Mouse (Mus musculus): ENCODE data around the gene Pygb.

Gene Pygb

DNA sequence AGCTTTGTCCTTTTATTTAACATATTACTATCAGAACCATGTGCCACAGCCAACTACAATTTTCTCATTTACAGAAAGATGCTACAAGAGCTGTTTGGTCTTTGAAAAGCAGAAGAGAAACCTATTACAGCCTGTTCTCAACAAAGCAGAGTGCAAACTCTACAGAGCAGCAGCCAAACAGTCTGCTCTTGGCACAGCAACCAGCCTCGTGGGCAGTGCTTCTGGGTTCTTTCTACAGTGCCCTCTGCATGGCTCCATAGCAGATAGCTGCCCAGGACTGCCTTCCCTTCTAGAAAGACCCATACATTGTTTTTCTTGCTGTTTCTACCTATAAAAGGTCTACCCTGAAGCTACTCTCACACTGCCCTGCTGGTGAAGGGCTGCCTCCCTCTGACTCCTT is 58.3 kb downstream of the Pygb start:
- no peak for DNase-seq

- no peak for DNase-seq
Measured at GRCm38 (mm10) chr2:150847436-150847995, 61.0 kb downstream of the Pygb start.

GRCm38 (mm10) chr2:150851251-150851650 is 64.7 kb downstream of the Pygb start:
- DNase-seq, result no peak

- DNase-seq, result no peak
Measured at GRCm38 (mm10) chr2:150855186-150855585, 68.7 kb downstream of the Pygb start.

GRCm38 (mm10) chr2:150858724-150859487 is 72.4 kb downstream of the Pygb start:
- no peak for DNase-seq

- no peak for DNase-seq
Measured at GRCm38 (mm10) chr2:150859709-150860470, 73.4 kb downstream of the Pygb start.

- no peak for DNase-seq
Measured at GRCm38 (mm10) chr2:150861128-150861527, 74.6 kb downstream of the Pygb start.

DNA sequence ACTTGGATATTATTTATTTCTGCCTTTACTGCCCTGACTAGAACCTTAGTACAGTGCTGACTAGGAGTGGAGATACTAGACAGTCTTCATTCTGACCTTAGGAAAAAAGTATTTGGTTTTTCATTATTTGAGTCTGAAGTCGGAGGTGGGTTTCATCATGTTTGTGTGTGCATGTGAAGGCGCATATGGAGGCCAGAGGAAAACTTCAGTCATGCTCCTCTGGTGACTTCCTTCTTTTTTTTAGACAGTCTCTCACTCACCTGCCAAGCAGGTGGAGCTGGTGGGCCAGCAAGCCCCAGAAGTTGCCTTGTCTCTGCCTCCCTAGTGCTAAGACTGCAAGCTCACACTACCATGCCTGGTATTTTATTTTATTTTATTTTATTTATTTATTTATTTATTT is 80.5 kb downstream of the Pygb start:
- no peak for DNase-seq

- DNase-seq, result no peak
Measured at GRCm38 (mm10) chr2:150869446-150869845, 82.9 kb downstream of the Pygb start.

DNA sequence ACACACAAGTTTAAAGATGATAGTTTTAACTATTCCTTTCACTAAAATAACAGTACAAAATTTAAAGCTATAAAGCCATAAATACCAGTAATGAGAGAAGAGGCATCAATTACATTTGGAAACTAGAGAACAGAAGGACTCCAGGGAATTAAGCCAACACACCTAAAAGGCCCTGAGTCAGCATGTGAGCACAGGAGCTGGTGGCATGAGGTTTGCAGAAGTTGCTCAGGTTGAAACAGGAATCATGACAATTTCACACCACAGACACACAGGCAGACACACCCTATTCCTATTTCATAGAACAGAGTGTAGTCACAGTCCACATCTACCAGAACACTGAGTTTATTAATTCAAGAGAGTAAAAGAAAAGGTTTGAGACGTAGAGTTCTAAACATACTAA is 88.0 kb downstream of the Pygb start:
- no peak for DNase-seq

DNA sequence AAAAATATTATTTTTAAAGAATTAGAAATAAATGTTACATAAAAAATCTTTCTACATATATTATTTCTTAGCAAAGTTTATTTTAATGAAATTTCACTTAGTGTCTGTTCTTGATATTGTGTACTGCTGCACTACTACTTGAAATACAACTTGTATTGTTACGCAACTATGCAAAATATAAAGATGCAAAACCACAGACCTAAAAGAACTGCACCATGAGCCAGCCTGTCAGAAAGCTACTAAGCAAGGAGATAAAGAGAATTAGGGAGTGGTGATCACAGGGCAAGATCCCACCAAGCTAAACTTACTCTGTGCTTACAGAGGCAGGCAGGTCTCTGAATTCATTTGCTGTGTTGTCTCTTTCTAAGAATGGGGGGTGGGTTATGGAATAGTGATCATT is 88.7 kb downstream of the Pygb start:
- DNase-seq, result no peak

GRCm38 (mm10) chr2:150877561-150877960 is 91.0 kb downstream of the Pygb start:
- DNase-seq, result no peak
